Mouse (Mus musculus) cerebral cortex, adult 2 months (tissue): ENCODE results near the gene Zfp286.

ENCODE experiments used
- WGBS: fragments of 180-500 bp; shearing (Covaris S2); methylation state at CpG from one replicate; pipeline ENCODE4 v1.1.7; 2018; 5-methylcytosine and 5-hydroxymethylcytosine counted together

Zfp286 gene

DNA sequence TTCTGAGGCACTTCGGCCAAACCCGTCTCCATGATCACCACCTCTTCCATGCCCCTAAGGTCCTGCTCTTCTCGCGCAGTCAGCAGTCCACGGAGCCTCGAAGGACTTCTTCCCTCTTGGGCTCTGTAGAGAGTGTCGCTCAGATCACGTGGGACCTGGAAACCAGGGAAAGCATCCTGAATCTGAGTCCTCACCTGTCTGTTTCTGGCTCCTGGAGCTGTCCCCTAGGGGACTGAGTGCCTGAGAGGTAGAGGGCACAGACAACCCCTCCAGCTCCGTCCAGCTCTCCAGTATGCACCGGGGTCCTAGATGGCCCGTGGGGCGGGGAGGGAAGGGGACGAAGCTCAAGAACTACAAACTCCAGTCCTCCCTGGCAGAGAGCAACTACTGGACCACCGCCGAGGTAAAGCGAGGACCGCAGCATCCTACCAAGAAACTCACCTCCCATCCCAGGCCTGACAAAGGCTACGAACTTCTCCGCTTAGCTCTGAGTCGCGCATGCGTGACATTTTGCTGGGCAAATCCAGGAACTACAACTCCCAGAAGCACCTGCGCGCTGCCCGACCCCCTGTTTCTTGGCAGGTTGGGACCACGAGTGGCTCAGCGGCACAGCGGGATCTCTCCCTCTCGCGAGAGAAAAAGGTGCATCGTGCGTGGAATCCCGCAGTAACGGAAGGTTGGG is at the start of gene Zfp286:
Gene Zfp286, minus strand, starts transcription at position 528 of the 682 bp plus-strand sequence.
- WGBS = 5% methylated on average over 34 of the region's 34 CpGs

DNA sequence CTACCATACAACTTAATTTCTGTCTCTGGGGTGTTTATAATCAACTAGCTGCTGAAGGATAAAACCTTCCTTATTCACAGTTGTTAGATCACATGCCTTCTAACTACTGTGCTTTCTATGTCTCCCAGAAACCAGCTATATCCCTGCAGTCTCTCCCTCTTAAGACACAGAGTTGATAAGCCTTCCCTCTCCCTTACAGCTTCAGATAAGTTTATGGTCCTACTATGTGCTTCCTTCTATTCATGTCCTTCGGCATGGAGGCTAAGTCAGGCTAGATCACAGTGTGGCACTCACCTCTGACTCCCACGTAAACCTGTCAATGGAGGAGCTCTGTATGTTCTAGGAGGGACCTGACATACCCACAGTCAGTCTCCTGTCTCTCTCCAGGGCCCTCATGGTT is 41.1 kb upstream of the Zfp286 start:
- 92% methylated on average over 2 of the region's 2 CpGs for whole genome bisulfite sequencing

DNA sequence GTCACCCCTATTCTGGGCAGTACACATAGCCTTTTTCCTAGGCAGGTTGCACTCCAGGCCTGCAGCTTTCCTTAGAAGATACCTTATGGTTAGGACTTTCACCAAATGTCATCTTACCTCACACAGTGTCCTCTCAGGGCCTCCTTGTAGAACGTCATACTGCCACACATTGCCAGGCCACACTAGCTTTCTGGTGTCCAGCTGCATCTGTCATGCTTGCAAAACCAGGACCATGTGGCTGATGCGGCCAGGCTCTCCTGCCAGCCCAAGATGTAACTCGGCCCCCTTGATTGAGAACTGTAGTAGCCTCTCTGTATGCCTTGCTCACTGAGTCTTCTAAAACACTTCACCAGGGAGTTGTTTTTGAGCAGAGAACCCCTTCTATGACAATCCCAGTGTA is 38.6 kb upstream of the Zfp286 start:
- WGBS = 89% methylated on average over 3 of the region's 3 CpGs

DNA sequence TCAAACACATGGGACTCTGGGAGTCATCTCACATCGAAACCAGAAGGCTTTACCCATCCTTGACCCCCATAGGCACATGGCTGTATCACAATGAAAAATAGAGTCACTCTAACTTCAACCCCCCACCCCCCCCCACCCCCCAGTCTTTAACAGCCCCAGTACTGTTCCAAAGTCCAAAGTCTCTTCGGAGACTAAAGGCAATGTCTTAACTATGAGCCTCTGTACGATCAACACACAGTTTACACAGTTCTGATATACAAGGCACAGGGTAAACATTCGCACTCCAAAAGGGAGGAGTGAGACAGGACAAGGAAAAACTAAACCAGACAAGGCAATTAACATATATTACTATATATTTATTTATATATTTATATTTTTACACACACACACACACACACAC is 37.9 kb upstream of the Zfp286 start:
- 93% methylated on average over 4 of the region's 4 CpGs for WGBS

DNA sequence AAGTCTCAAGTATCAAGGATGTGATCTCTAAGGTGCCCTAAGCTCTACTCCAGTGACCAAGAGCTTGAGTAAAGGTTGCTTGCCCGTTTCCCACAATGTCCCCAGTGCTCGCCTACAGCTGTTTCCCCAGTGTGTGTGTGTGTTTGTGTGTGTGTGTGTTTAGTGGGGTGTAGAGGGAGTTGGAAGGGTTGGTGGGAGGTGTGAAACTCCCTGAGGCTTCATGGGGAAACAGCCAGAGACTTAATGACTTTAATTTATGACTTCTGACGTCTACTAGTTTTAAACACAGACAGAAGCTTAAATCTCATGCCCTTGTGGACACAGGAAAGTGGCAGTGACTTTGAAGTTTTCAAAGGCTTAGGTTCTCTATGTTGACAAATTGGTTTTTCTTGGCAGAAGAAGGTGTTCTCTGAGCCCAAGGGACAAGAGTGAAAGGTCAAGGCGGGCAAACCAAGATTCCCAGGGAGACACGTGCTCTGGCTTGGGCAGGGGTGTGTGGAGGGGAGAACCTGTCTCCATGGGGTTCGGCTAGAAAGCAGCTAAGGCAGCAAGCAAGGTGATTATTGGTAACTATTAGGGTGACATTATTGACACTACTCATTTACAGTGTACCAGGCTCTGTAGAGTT is 37.0 kb upstream of the Zfp286 start:
- WGBS = 79% methylated on average over 6 of the region's 6 CpGs

DNA sequence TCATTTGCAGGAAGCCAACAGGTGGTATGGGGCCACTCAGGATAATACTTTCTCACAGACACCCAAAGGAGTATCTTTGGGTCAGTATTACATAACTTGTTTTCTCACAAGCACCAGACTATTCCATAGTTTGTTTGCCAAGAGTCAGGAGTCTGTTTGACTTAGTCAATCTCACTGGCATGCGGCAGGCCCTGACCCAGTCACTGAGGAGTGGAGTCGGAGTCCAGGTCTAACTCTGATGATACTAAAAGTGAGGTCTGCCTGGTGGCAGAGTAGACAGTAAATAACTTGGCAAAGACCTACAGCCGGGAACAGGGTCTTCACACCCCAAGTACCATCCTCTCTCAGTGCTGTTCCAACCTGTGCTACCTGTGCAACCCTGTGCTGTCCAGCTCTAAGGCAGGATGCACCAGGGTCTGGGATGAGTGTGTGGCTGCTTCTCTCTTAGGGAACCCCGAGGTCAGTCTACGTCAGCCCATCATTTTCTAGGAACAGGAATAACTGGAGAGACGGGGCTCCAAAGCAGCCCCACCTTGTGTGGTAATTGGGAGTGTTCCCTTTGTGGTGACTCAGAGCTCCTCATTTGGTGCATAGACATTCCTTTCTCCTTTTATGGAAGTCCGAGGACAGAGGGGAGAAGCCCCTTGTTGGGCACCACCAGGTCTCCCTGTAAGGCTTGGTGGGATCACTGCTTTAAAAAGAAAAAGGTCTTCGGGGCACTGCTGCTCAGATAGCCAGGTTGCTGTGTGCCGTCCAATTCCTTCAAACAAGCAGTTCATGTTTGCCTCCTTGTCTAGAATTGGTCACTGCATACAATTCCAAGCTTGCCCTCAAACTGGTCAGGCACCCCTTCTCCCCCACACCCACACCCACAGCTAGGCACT is 36.2 kb upstream of the Zfp286 start:
- 87% methylated on average over 9 of the region's 9 CpGs for WGBS

DNA sequence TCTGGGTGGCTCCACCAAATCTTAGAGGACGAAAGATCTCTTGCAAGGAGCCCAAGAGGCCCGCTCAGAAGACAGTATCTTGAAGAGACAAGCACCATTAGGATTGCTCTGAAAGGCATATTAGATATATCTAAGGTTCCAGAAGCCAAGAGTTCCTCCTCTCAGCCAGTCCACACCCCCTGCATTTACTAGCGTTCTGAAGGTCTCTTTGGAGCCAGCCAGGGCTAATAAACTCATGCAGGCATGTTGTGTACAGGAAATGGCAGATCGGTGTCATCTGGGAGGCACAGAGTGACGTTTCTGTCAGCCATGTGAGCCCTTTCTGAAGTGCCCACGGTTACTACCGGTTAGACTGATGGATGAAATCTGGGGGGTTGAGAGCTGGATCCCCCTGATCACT is 34.9 kb upstream of the Zfp286 start:
- 82% methylated on average over 7 of the region's 7 CpGs for WGBS

DNA sequence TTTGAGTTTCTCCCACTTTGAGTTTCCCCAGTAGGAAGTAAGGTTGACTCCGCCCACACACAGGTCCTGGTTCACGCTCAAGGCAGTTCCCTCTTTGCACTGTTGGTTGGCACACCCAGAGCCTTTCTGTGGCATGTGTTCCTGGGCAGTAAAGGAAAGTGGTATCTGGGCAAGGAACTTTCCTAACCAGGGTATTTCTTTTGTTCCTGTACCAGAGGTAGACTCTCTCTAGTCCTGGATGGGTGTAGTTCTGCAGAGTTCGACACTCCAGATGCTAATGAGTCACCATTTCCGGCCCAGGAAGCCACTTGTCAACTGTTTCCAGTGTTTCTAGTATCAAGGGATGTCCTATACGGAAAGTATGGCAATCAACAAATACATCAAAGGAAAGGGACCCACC is 32.6 kb upstream of the Zfp286 start:
- WGBS = 61% methylated on average over 5 of the region's 5 CpGs

DNA sequence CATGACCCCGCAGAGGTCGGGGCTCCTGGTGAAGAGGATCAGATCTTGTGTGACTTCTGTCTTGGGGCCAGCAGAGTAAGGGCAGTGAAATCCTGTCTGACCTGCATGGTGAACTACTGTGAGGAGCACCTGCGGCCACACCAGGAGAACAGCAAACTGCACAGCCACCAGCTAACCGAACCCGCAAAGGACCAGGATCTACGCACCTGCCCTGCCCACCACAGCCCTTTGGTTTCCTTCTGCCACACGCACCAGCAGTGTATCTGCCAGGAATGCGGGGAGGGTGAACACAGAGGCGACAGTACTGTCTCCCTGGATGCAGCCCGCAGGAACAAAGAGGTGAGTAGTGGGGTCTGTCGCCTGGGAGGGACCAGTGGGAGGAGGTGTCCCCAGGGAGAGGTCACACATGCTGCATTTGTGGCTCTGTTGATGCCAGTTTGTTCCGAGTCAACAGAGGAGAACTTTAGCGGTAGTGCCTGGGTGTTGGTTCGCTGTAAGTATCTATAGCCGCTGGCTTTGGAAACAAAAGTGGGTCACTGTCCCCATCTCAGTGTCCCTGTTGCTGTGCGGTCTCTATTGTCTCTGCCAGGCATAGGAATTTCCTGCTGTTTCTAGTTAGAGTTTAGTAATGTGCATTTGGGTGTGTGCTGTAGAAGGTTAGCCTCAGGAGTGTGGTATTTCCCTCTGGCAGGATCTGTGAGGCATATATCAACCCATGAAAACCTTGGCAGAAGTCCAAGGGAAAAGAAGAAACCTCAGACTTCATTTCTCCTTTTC is 31.6 kb upstream of the Zfp286 start:
- WGBS = 11% methylated on average over 16 of the region's 16 CpGs

DNA sequence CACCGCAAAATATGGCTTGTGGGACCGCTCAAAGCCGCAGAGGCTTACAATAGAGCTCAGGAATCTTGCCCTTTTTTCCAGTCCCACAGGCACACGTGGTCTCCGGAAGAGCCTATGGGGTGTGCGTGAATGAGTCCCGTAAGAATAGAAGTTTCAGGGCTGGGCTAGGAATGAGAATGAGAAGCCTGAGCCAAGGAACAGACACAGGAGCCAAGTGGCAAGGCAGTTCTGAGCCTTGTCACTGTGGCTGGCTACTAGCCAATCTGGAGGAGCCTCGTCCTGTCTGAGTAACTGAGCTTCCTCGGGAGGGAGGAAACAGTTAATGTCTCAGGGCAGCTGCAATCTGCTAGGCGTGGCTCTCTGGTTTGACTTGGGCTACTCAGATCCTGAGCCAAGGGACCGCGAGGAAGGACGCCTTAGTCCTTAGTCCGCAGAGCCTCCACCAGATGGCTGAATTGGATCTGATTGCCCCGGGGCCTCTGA is 30.8 kb upstream of the Zfp286 start, which contains the start of gene Trim16:
Gene Trim16, plus strand, starts transcription at position 173 of the 483 bp plus-strand sequence.
- WGBS = 2% methylated on average over 15 of the region's 15 CpGs

DNA sequence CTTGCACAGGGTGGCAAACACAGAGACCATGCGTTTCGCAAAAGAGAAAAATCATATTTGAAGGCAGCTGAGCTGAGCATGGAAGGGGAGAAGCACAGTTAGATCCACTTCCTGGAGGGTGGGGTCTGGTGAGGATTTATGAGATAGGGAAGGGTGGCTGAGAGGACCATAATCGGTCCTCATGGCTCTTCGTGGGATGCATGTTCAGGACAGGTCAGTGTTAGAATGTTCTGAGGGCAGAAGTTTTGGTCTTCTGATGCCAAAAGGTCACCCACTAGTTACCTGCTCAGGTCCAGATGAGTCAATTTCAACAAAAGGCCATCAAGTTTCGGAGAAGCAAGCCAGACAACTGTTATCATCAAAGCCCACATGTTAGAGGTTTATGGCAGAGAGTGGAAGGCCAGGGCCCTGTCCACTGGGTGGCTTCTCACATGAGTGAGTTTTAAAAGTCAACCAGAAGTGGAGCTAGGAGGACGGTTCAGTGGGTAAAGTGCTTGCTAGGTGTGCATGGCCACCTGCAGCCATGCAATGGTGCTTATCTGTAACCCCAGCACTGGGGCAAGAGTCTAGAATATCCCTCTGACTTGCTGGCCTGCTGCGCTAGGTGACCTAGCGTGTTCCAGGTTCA is 29.9 kb upstream of the Zfp286 start:
- whole genome bisulfite sequencing = 95% methylated on average over 8 of the region's 8 CpGs

DNA sequence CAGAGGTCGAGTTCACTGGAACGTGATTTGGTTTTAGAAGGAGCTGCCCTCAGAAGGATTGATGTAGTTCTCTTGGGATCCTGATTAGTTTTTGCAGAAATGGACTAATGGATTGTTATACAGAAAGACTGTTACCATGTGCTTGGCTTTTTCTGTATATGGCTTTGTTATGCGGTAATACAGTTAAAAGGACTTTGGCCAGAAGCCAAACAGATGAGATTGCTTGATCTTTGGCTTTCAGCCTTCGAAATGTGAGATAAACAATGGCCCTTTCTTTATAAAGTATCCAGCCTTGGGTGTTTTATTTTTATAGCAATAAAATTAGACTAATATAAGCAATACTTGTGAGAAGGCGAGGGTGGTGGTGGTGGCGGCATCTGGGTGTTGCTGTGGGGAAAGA is 27.3 kb upstream of the Zfp286 start:
- WGBS = 68% methylated on average over 6 of the region's 6 CpGs

DNA sequence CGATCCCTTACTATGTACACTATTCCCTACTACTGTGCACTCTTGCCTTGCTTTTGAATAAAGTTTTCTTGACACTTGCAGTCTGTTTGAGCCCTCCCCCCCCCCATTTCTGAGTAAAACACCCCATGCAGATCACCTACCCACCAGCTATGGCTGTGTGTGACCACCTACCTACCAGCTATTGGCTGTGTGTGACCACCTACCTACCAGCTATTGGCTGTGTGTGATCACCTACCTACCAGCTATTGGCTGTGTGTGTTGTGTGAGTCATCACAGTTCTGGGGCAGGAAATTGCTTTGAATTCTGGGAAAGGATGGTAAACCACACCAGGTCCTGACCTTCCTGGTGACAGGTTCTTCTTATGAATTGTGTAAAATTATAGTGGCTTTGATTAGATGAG is 26.2 kb upstream of the Zfp286 start:
- 100% methylated on average over 1 of the region's 1 CpGs for WGBS

DNA sequence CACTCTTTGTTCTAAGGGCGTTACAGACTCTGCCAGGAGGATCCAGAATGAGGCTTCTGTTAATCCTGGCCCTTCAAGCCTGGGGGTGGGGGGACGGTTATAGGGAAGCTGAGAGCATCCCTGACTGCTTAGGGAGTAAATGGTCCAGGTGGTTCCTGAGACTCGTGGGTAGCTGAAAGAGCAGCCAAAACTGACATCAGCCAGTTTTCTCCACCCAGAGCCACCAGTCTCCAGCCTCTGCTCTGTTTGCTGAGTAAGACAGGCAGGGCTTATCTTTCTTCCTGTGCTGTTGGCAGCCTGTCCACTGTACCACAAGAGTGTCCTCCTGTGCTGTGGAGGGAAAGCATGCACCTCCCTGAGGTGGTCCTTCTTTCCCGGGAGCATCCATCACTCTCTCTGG is 25.4 kb upstream of the Zfp286 start:
- 49% methylated on average over 4 of the region's 4 CpGs for WGBS

DNA sequence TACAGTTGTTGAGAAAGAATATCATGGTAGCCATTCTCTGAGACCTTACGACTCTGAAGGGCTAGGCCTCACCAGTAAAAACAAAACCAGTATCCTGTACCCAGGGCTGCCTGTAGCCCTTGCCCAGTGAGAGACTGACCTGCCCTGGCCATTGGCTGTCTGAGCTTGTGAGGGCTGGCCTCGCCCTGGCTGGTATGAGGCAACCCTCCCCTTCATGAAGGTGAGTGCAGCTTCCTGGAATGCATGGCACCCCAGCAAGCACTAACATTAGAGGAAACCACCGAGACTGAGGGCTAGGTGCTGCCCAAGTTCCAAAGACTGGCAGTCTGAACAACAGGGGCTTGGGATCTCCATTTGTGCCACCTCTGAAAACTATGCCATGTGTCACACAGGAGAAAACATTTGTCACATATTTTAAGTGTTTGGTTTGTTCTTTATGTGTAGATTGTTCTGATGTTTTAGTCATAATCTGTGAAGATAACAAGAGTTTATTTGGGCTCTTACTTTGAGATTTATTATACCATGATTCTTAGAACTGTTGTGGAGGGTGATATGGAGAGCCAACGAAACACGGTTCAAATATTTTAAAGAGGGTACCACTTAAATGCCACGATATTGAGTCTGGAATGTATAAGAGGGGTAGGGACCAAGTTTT is 24.8 kb upstream of the Zfp286 start:
- WGBS = 83% methylated on average over 6 of the region's 6 CpGs

DNA sequence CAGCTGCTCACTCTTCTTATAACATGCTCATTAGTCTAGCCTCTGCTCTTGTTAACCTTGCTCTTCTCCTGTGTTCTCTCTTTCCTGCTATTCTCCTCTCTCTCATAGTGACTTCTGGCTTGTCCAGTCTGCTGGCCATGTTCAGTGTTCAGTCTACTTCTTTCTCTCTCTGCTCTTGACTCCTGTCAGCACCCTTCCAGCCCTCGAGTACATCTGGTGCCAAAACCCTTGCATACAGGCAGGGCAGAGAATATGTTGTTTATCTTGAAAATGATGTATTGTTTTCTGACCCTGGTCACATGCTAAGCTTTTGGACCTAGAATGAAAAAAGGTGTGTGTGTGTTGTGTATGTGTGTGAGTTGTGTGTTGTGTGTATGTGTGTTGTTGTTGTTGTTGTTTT is 24.2 kb upstream of the Zfp286 start:
- whole genome bisulfite sequencing = 55% methylated on average over 1 of the region's 1 CpGs

DNA sequence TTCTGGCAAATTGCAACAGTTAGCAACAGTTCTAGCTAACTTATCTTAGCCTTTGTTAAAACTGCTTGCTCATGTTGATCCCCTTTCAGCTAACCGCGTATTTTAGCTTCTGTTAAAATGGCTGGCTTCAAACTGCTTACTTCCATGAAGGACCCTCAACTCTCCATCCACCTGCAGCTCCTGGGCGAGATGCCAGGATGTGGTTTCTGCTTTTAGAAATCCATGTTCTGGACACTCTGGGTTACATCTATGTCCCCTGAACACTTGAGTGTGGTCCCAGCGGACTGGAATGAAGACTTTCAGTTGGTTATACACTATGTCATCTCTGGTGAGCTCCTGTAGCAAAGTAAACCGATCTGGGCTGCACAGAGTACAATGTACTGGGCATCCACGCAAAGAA is 23.0 kb upstream of the Zfp286 start:
- WGBS = 86% methylated on average over 6 of the region's 6 CpGs

DNA sequence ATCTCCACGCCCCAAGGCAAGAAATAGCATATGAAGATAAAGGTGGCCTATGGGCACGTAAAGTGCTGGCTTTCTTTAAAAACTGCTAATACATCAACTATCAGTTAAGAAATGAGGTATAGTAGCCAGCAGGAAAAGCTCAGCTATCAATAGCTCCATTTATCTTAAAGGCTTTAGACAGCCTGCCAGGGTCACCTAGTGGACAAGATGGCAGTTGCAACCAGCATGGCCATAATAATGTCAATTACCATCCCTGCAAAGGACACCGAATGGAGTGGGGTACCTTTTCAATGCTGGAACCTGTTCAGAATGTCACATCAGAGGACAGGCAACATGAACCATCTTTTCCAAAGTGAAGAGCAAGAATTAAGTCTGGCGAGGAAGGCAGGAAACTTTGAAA is 19.9 kb upstream of the Zfp286 start:
- 75% methylated on average over 4 of the region's 4 CpGs for WGBS

DNA sequence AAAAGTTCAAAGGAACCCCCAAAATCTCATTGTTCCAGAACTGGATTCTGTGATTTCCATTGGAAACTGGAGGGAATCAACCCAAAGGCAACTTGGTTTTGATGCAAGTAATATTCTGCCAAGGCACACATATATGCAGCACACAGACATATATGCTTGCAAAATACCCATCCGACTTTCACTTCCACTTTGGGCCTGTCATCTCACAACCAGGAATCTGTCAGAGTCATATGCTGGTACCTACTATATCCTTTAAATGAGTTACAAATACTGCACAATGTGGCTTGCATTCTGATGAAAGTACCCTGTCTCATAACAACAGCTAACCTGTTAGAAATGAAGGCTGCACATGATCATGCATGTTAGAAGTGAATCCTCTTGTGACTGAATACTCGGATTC is 18.7 kb upstream of the Zfp286 start:
- 92% methylated on average over 2 of the region's 2 CpGs for WGBS

DNA sequence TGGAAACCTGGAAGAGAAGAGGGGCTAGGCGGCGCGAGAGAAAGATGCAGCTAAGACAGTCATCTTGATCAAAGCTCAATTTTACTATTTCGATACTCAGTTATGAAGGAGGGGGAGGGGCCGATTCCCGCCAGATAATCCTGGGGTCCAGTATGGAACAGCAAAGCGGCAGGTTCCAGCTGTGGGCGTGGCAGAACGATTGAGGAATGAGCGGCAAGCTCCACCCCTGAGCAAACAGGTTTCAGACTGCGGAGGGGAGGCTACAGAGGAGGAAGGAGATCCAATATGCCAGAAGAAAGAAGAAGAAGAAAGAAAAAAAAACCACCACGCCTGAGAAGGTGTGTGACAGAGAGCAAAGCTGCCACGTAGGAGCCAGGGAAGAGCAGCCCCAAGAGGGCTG is 14.9 kb upstream of the Zfp286 start:
- WGBS = 60% methylated on average over 13 of the region's 13 CpGs

DNA sequence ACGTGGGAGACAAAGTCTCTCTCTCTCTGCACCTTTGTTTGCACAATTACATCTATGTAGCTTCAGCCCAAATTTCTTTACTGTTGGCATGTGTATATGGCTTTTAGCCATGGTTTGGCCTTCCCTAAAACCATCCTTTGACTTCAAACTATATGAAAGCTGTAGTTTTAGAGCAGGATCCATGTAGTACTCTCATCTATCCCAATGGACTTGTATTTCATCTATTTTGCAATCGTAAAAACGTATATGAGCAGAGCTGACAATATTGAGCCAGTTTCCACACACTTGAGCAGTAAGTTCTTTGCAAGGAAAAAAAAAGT is 315 bp upstream of the Zfp286 start:
- WGBS = 46% methylated on average over 3 of the region's 3 CpGs
